Mouse (Mus musculus): ENCODE measurements at regions not wholly inside any gene's neighbourhood (a gene's known extent, or its start where the extent isn't known, plus 50 kb on each side); places are given as distances from the start of the nearest gene placed in this dataset.

GRCm38 (mm10) chr4:119050867-119051353 is 57.6 kb upstream of the Slc2a1 start:
- ATAC-seq (ENCODE audit: insufficient read depth), result peak; percentile 69
- no peaks in the 10 kb centered on the region for H3K36me3 ChIP-seq (ENCODE audit: insufficient read depth)
- H3K4me3 ChIP-seq (ENCODE audit: low read depth, low read length), result no peak overlapping the region
- H3K9ac ChIP-seq, result no peak overlapping the region; the same call in 1 of the 2 replicates
- DNase-seq, result no peak
- TF ChIP-seq CTCF (IDR thresholded peaks at IDR 0.05; ENCODE audit: low read depth), result no peak
- no peaks in the 10 kb centered on the region for H3K9me3 ChIP-seq (ENCODE audit: low read depth, low read length)
- H3K4me1 ChIP-seq (ENCODE audit: insufficient read depth), result no peaks in the 10 kb centered on the region
- peak overlapping the region; percentile 69 for H3K27ac ChIP-seq (ENCODE audit: low read depth)
- H3K27me3 ChIP-seq (ENCODE audit: insufficient read depth, low read length), result no peaks in the 10 kb centered on the region
- no peak overlapping the region for H3K4me2 ChIP-seq
- 19% methylated on average over 2 of the region's 2 CpGs for WGBS

- WGBS, result 80% methylated on average over 3 of the region's 3 CpGs
- no peak for ATAC-seq (ENCODE audit: insufficient read depth)
These were observed 56.0 kb upstream of the Slc2a1 start for GRCm38 (mm10) chr4:119052537-119052936.

GRCm38 (mm10) chr4:119053241-119053640 is 55.3 kb upstream of the Slc2a1 start:
- no peak for ATAC-seq (ENCODE audit: insufficient read depth)
- Histone ChIP-seq H3K4me1 (ENCODE audit: insufficient read depth) (no peaks in the 10 kb centered on the region), H3K36me3 (ENCODE audit: insufficient read depth) (no peaks in the 10 kb centered on the region), H3K27ac (ENCODE audit: low read depth) (no peak overlapping the region), H3K9me3 (ENCODE audit: low read depth, low read length) (no peaks in the 10 kb centered on the region), H3K4me2 (no peak overlapping the region), H3K4me3 (ENCODE audit: low read depth, low read length) (no peak overlapping the region), H3K27me3 (ENCODE audit: insufficient read depth, low read length) (no peaks in the 10 kb centered on the region), H3K9ac (no peak overlapping the region)
- 76% methylated on average over 4 of the region's 4 CpGs for WGBS
- no peak for TF ChIP-seq CTCF (IDR thresholded peaks at IDR 0.05; ENCODE audit: low read depth)
- DNase-seq, result no peak

More at GRCm38 (mm10) chr4:119052537-119052936, 56.0 kb upstream of the Slc2a1 start:
- H3K36me3 ChIP-seq (ENCODE audit: insufficient read depth), result no peaks in the 10 kb centered on the region
- no peak for DNase-seq
- no peak overlapping the region for H3K4me2 ChIP-seq
- H3K27ac ChIP-seq (ENCODE audit: low read depth), result no peak overlapping the region
- H3K4me3 ChIP-seq (ENCODE audit: low read depth, low read length), result no peak overlapping the region
- no peaks in the 10 kb centered on the region for H3K9me3 ChIP-seq (ENCODE audit: low read depth, low read length)
- no peaks in the 10 kb centered on the region for H3K4me1 ChIP-seq (ENCODE audit: insufficient read depth)
- no peak for TF ChIP-seq CTCF (IDR thresholded peaks at IDR 0.05; ENCODE audit: low read depth)
- no peaks in the 10 kb centered on the region for H3K27me3 ChIP-seq (ENCODE audit: insufficient read depth, low read length)
- H3K9ac ChIP-seq, result no peak overlapping the region

- no peaks in the 10 kb centered on the region for H3K36me3 ChIP-seq (ENCODE audit: insufficient read depth)
- H3K27ac ChIP-seq (ENCODE audit: low read depth), result no peak overlapping the region
- TF ChIP-seq CTCF (IDR thresholded peaks at IDR 0.05; ENCODE audit: low read depth), result no peak
- DNase-seq (no peak), ATAC-seq (ENCODE audit: insufficient read depth) (no peak)
- no peak overlapping the region for H3K4me3 ChIP-seq (ENCODE audit: low read depth, low read length)
- no peaks in the 10 kb centered on the region for H3K27me3 ChIP-seq (ENCODE audit: insufficient read depth, low read length)
- no peaks in the 10 kb centered on the region for H3K9me3 ChIP-seq (ENCODE audit: low read depth, low read length)
- no peaks in the 10 kb centered on the region for H3K4me1 ChIP-seq (ENCODE audit: insufficient read depth)
- 78% methylated on average over 6 of the region's 6 CpGs for WGBS
- no peak overlapping the region for H3K9ac ChIP-seq
- H3K4me2 ChIP-seq, result no peak overlapping the region
These were observed 54.8 kb upstream of the Slc2a1 start for GRCm38 (mm10) chr4:119053680-119054079.

DNA sequence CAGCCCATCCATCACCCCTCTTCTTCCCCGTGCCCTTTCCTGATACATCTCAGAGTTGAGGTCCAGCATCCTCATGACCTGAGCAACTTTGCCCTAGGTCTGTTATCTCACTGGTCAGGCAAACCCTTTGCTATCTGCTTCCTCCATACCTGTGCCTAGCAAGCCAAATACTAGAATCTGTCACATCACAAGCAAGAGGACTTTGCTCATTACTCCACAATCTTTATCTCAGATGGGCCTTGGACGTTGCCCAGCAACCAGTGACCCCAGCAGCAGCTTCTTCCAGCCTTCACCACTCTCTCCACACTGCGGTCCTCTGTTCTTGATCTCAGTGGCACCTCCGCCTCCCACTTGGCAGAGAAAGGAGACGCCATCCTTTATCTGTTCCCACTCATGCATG is 54.4 kb upstream of the Slc2a1 start:
- Histone ChIP-seq H3K4me1 (ENCODE audit: insufficient read depth) (no peaks in the 10 kb centered on the region), H3K36me3 (ENCODE audit: insufficient read depth) (no peaks in the 10 kb centered on the region), H3K4me2 (no peak overlapping the region), H3K27me3 (ENCODE audit: insufficient read depth, low read length) (no peaks in the 10 kb centered on the region), H3K9me3 (ENCODE audit: low read depth, low read length) (no peaks in the 10 kb centered on the region), H3K27ac (ENCODE audit: low read depth) (no peak overlapping the region), H3K4me3 (ENCODE audit: low read depth, low read length) (no peak overlapping the region), H3K9ac (no peak overlapping the region)
- no peak for TF ChIP-seq CTCF (IDR thresholded peaks at IDR 0.05; ENCODE audit: low read depth)
- ATAC-seq (ENCODE audit: insufficient read depth), result no peak
- no peak for DNase-seq
- 39% methylated on average over 5 of the region's 5 CpGs for WGBS

GRCm38 (mm10) chr4:119057191-119057590 is 51.3 kb upstream of the Slc2a1 start:
- Histone ChIP-seq H3K9ac (no peak overlapping the region), H3K27ac (ENCODE audit: low read depth) (no peak overlapping the region), H3K9me3 (ENCODE audit: low read depth, low read length) (no peaks in the 10 kb centered on the region), H3K4me2 (no peak overlapping the region), H3K4me3 (ENCODE audit: low read depth, low read length) (no peak overlapping the region), H3K27me3 (ENCODE audit: insufficient read depth, low read length) (no peaks in the 10 kb centered on the region), H3K36me3 (ENCODE audit: insufficient read depth) (no peaks in the 10 kb centered on the region), H3K4me1 (ENCODE audit: insufficient read depth) (no peaks in the 10 kb centered on the region)
- no peak for TF ChIP-seq CTCF (IDR thresholded peaks at IDR 0.05; ENCODE audit: low read depth)
- WGBS, result 79% methylated on average over 6 of the region's 6 CpGs
- DNase-seq, result no peak
- no peak for ATAC-seq (ENCODE audit: insufficient read depth)

DNA sequence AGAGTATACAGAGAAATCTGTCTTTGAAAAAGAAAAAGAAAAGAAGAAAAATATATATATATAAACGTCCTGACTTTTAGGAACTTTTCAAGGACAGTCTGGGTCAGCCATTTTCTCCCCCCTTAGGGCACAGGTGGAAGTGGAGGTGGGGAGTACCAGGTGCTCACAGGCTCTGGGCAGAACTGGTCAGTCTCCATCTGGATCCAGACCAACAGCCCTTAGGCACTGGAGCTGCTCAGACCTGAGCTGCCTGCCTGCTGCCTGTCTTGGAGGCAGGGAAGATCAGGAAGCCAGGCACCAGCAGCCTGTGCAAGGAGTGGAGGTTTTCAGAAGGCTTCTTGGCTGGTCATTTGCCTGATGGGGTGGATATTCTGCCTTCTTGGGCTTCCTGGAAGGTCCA is 50.7 kb upstream of the Slc2a1 start:
- no peak for ATAC-seq (ENCODE audit: insufficient read depth)
- Histone ChIP-seq H3K9me3 (ENCODE audit: low read depth, low read length) (no peaks in the 10 kb centered on the region), H3K36me3 (ENCODE audit: insufficient read depth) (no peaks in the 10 kb centered on the region), H3K27me3 (ENCODE audit: insufficient read depth, low read length) (no peaks in the 10 kb centered on the region), H3K4me2 (no peak overlapping the region), H3K4me1 (ENCODE audit: insufficient read depth) (no peaks in the 10 kb centered on the region), H3K9ac (no peak overlapping the region), H3K27ac (ENCODE audit: low read depth) (no peak overlapping the region), H3K4me3 (ENCODE audit: low read depth, low read length) (no peak overlapping the region)
- WGBS, result 67% methylated on average over 1 of the region's 1 CpGs
- DNase-seq, result no peak
- TF ChIP-seq CTCF (IDR thresholded peaks at IDR 0.05; ENCODE audit: low read depth), result no peak
